Mouse (Mus musculus): ENCODE data around the gene Gm20388.
A peak's percentile ranks its signal among the peaks of the same experiment; 100 is the strongest.

The Gm20388 gene

GRCm38 (mm10) chr8:122078321-122078720 is 2167.7 kb downstream of the Gm20388 start:
- DNase-seq (ENCODE audit: inconsistent ontology term), result no peak

GRCm38 (mm10) chr8:122079093-122079492 is 2168.5 kb downstream of the Gm20388 start:
- DNase-seq (ENCODE audit: inconsistent ontology term), result no peak

GRCm38 (mm10) chr8:122080347-122080746 is 2169.7 kb downstream of the Gm20388 start:
- no peak for DNase-seq (ENCODE audit: inconsistent ontology term)

- no peak for DNase-seq (ENCODE audit: inconsistent ontology term)
Measured at GRCm38 (mm10) chr8:122083401-122083800, 2172.8 kb downstream of the Gm20388 start.

- DNase-seq (ENCODE audit: inconsistent ontology term), result no peak
Measured at GRCm38 (mm10) chr8:122084145-122084544, 2173.5 kb downstream of the Gm20388 start.

GRCm38 (mm10) chr8:122084726-122085410 is 2174.2 kb downstream of the Gm20388 start:
- DNase-seq (ENCODE audit: inconsistent ontology term), result no peak

GRCm38 (mm10) chr8:122086064-122086463 is 2175.4 kb downstream of the Gm20388 start:
- no peak for DNase-seq (ENCODE audit: inconsistent ontology term)

GRCm38 (mm10) chr8:122088631-122089030 is 2178.0 kb downstream of the Gm20388 start:
- DNase-seq (ENCODE audit: inconsistent ontology term), result no peak

- DNase-seq (ENCODE audit: inconsistent ontology term), result no peak
Measured at GRCm38 (mm10) chr8:122089186-122089700, 2178.6 kb downstream of the Gm20388 start.

GRCm38 (mm10) chr8:122092476-122092875 is 2181.8 kb downstream of the Gm20388 start:
- DNase-seq (ENCODE audit: inconsistent ontology term), result no peak

GRCm38 (mm10) chr8:122098766-122099165 is 2188.1 kb downstream of the Gm20388 start:
- DNase-seq (ENCODE audit: inconsistent ontology term), result no peak

GRCm38 (mm10) chr8:122099711-122100220 is 2189.1 kb downstream of the Gm20388 start:
- DNase-seq (ENCODE audit: inconsistent ontology term), result no peak

- peak; percentile 68 for DNase-seq (ENCODE audit: inconsistent ontology term)
Measured at GRCm38 (mm10) chr8:122101816-122102215, 2191.2 kb downstream of the Gm20388 start.

GRCm38 (mm10) chr8:122102286-122102685 is 2191.6 kb downstream of the Gm20388 start:
- DNase-seq (ENCODE audit: inconsistent ontology term), result no peak

- DNase-seq (ENCODE audit: inconsistent ontology term), result no peak
Measured at GRCm38 (mm10) chr8:122103241-122103640, 2192.6 kb downstream of the Gm20388 start.

GRCm38 (mm10) chr8:122104658-122105057 is 2194.0 kb downstream of the Gm20388 start:
- no peak for DNase-seq (ENCODE audit: inconsistent ontology term)

GRCm38 (mm10) chr8:122106270-122106669 is 2195.6 kb downstream of the Gm20388 start:
- DNase-seq (ENCODE audit: inconsistent ontology term), result no peak

GRCm38 (mm10) chr8:122110240-122110866 is 2199.7 kb downstream of the Gm20388 start:
- peak; percentile 21 for DNase-seq (ENCODE audit: inconsistent ontology term)

GRCm38 (mm10) chr8:122110867-122111253 is 2200.2 kb downstream of the Gm20388 start:
- no peak for DNase-seq (ENCODE audit: inconsistent ontology term)

- DNase-seq (ENCODE audit: inconsistent ontology term), result no peak
Measured at GRCm38 (mm10) chr8:122111745-122112144, 2201.1 kb downstream of the Gm20388 start.

GRCm38 (mm10) chr8:122112264-122112965 is 2201.8 kb downstream of the Gm20388 start:
- peak; percentile 49 for DNase-seq (ENCODE audit: inconsistent ontology term)

GRCm38 (mm10) chr8:122114890-122115289 is 2204.2 kb downstream of the Gm20388 start:
- no peak for DNase-seq (ENCODE audit: inconsistent ontology term)

Measured in Muller cell, postnatal 12 days (primary cell).